Mouse (Mus musculus) forebrain, embryonic 16.5 days (tissue): ENCODE measurements around the gene Car2. TPM values are rescaled to one million over a fixed set of nuclear protein-coding genes. Genes with fewer than 3 reads are reported as not detected.

ENCODE experiments used
- ATAC-seq: fragments of 200-750 bp; cut with Nextera tagmentation; 2 replicates; pipeline ENCODE4 v1.8.0; 2017; ENCODE audit warnings: mild to moderate bottlenecking, moderate library complexity
- H3K27ac ChIP-seq: fragments of 300-500 bp; sonication (generic); 2 replicates; pipeline ENCODE4 v1.5.1; 2014; ENCODE audit warnings: low read length, control low read depth
- H3K27me3 ChIP-seq: fragments of 300-500 bp; sonication (generic); replicated peaks from 2 replicates; pipeline ENCODE4 v1.6.1; 2014; ENCODE audit warnings: low read length; ENCODE audit not compliant: control insufficient read depth, insufficient read depth
- H3K36me3 ChIP-seq: fragments of 300-500 bp; sonication (generic); 2 replicates; pipeline ENCODE4 v1.6.1; 2014; ENCODE audit not compliant: control insufficient read depth, insufficient read depth
- H3K4me1 ChIP-seq: fragments of 300-500 bp; sonication (generic); replicated peaks from 2 replicates; pipeline ENCODE4 v1.6.1; 2014; ENCODE audit warnings: low read length; ENCODE audit not compliant: control insufficient read depth, insufficient read depth
- H3K4me2 ChIP-seq: fragments of 300-500 bp; sonication (generic); 2 replicates; pipeline ENCODE4 v1.6.1; 2014; ENCODE audit warnings: mild to moderate bottlenecking, low read length, control low read depth
- H3K4me3 ChIP-seq: fragments of 300-500 bp; sonication (generic); replicated peaks from 2 replicates; pipeline ENCODE4 v1.5.1; 2014; ENCODE audit warnings: mild to moderate bottlenecking, low read length, control low read depth
- H3K9ac ChIP-seq: fragments of 300-500 bp; sonication (generic); replicated peaks from 2 replicates; pipeline ENCODE4 v1.6.1; 2014; ENCODE audit warnings: low read depth, low read length, control low read depth
- H3K9me3 ChIP-seq: fragments of 300-500 bp; sonication (generic); 2 replicates; pipeline ENCODE4 v1.6.1; 2016; ENCODE audit warnings: low read length; ENCODE audit not compliant: control insufficient read depth
- WGBS: fragments of 180-500 bp; shearing (Covaris S2); extraction: QIAGEN DNeasy Blood & Tissue Kit; methylation state at CpG from one replicate; pipeline ENCODE4 v1.1.7; 2014; 5-methylcytosine and 5-hydroxymethylcytosine counted together
- polyA plus RNA-seq: library from polyadenylated mRNA; unstranded; fragments of >200 nt; fragmentation: Nextera tagmentation; extraction: Ambion mirVana; gene quantifications from 2 replicates; pipeline ENCODE4 v1.2.1, GENCODE M21; 2015

The Car2 gene
- polyA plus RNA-seq, 1 experiment from 2014 or later: 20.3 TPM

DNA sequence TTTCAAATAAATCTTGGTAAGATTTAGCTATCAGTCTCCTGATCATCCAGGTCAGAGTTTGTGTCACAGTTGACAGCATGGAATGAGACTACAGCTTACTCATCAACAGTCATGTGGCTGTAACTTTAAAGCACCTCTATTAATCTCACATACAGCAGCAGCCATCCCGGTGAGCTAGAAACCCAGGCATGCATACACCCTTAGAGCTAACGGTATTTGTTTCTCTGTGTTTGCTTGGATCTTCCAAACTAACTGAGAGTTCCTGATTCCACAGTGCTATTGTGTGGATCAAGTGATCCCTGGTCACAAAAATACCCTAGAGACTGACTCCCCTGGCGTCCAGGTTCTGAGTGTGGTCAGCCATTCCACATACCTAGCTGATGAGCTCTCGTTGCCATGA is 24.3 kb upstream of the Car2 start:
- no peak overlapping the region for H3K9ac ChIP-seq
- H3K27me3 ChIP-seq: no peaks in the 10 kb centered on the region
- H3K4me3 ChIP-seq: no peak overlapping the region
- no peaks in the 10 kb centered on the region for H3K36me3 ChIP-seq
- H3K27ac ChIP-seq: no peak overlapping the region
- peaks cover 11% of the 10 kb centered on the region for H3K4me1 ChIP-seq
- H3K9me3 ChIP-seq: no peaks in the 10 kb centered on the region
- H3K4me2 ChIP-seq: peak overlapping the region; percentile 15; the same call in 1 of the 2 replicates
- ATAC-seq: no peak
- WGBS: 18% methylated on average over 4 of the region's 4 CpGs

DNA sequence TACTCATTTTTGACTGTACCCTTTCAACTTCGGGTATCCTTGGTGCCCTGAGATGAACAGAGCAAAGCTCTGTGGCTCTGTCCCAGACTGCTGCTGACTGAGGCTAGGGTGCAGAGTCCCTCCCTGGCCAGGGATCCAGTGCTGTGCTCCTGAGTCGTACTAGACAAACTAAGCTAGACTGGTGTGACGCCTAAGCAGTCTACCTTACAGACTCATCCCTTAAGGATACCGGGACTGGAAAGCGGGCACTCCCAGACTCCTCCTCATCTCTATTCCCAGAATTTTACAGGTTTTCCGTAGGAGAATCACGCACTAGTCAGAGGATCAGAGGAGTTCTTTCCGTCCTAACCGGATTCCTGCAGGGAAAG is 23.4 kb upstream of the Car2 start:
- Histone ChIP-seq H3K9me3 (no peaks in the 10 kb centered on the region), H3K4me3 (peak overlapping the region; percentile 34), H3K9ac (peak overlapping the region; percentile 12), H3K27ac (no peak overlapping the region), H3K4me1 (peaks cover 11% of the 10 kb centered on the region), H3K4me2 (peak overlapping the region; percentile 56), H3K36me3 (no peaks in the 10 kb centered on the region), H3K27me3 (no peaks in the 10 kb centered on the region)
- peak; percentile 83 for ATAC-seq
- 0% methylated on average over 9 of the region's 9 CpGs for WGBS

DNA sequence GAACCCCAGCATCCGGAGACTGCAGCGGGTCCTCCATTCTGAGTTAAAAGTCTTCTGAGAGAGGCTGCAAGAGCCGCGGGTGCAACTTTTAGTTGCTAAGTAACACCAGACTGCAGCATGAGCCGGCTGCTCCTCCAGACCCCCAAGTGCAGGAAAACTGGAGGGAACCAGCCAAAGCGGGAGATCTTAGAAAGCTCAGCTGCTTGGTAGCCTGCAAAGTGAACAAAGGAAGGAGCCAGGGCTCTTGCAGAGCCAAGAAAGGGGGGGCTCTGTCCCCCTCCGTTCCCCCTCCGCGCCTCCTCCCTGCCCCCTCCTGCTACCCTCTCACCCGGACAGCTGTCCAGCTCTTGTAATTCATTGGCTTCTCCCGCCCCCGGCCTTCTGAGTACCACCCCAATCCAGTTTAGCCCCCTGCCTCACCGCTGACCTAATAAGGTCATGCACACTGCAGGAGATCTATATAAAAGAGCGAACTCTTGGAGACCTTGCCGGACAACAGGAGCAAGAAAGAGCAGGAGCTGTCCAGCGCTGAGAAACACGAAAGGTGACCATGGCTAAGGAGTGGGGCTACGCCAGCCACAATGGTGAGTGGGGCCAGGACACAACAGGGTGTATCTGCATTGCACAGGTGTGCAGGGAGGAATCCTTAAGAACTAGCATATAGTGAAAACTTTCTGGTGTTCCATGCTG is 22.9 kb upstream of the Car2 start, which contains the start of gene Car3:
TSS of gene Car3 (plus strand) at position 491 of the 690 bp plus-strand sequence.
- Histone ChIP-seq H3K9me3 (no peaks in the 10 kb centered on the region), H3K9ac (peak within 1 kb of the TSS; percentile 12), H3K4me3 (peak within 1 kb of the TSS; percentile 34), H3K4me2 (peak within 1 kb of the TSS; percentile 56), H3K27me3 (no peaks in the 10 kb centered on the region), H3K27ac (no peak within 1 kb of the TSS), H3K4me1 (peaks cover 11% of the 10 kb centered on the region), H3K36me3 (no peaks in the 10 kb centered on the region)
- 3% methylated on average over 16 of the region's 18 CpGs for WGBS
- peak; percentile 94 for ATAC-seq

DNA sequence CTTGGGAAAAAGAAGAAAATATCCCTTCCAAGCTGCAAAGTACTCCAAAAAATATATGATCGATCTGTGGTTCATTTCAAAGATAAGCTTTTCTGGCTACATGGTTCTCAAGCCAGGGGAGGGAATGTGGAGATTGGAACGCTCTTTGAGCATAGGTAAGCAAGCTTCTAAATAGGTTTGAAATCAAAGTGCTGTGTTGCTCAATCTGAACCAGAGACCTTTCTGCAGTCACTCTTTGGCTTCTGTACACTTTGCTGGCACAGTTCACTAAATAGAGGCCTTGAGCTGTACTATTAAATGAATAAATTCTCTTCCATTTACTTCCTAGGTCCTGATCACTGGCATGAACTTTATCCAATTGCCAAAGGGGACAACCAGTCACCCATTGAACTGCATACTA is 22.2 kb upstream of the Car2 start:
- H3K4me3 ChIP-seq: no peak overlapping the region
- no peaks in the 10 kb centered on the region for H3K9me3 ChIP-seq
- peaks cover 11% of the 10 kb centered on the region for H3K4me1 ChIP-seq
- no peak for ATAC-seq
- H3K27ac ChIP-seq: no peak overlapping the region
- H3K4me2 ChIP-seq: no peak overlapping the region
- no peak overlapping the region for H3K9ac ChIP-seq
- H3K27me3 ChIP-seq: no peaks in the 10 kb centered on the region
- WGBS: 90% methylated on average over 2 of the region's 2 CpGs
- no peaks in the 10 kb centered on the region for H3K36me3 ChIP-seq

DNA sequence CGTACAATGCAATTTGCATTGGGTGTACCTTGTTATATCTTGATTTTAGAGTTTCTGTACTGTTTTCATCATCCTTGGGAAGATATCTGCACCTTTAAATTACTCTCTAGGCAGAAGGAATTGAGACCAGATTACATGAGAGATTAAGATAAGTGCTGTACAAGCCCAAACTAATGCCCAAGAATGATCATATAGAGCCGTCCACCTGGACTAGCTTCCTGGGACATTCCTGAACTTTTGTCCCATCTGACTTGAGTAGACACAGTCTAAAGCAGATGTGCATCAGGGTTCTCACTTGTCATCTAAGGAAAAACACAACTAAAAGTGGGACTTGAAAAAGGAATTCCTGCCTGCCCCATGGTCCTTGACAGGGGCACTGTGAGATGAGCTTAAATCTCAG is 20.1 kb upstream of the Car2 start:
- Histone ChIP-seq H3K9ac (no peak overlapping the region), H3K36me3 (no peaks in the 10 kb centered on the region), H3K27ac (no peak overlapping the region), H3K27me3 (no peaks in the 10 kb centered on the region), H3K4me3 (no peak overlapping the region), H3K4me2 (no peak overlapping the region), H3K9me3 (no peaks in the 10 kb centered on the region), H3K4me1 (peaks cover 11% of the 10 kb centered on the region)
- no peak for ATAC-seq
- WGBS: 85% methylated on average over 2 of the region's 2 CpGs

DNA sequence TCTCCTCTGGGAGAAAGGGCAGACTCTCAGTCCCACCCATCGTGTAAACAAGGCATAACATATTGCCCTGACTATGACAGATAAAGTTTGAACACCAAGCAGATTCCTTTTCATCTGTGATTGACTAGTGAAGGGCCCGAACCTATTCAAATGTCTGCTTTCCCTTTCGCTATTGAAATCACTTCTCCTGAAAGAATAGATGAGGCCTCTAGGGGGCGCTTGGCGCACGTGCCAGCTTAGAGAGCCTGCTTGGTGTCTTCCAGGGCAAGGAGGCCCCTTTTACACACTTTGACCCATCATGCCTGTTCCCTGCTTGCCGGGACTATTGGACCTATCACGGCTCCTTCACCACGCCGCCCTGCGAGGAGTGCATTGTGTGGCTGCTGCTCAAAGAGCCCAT is 16.3 kb upstream of the Car2 start:
- H3K9ac ChIP-seq: no peak overlapping the region
- H3K9me3 ChIP-seq: no peaks in the 10 kb centered on the region
- H3K27ac ChIP-seq: no peak overlapping the region
- 0 out of 2 replicates have a peak overlapping the region, but pooled peaks have one; percentile 28 for H3K4me2 ChIP-seq
- H3K27me3 ChIP-seq: no peaks in the 10 kb centered on the region
- H3K4me1 ChIP-seq: no peaks in the 10 kb centered on the region
- H3K4me3 ChIP-seq: no peak overlapping the region
- peak; percentile 62 for ATAC-seq
- no peaks in the 10 kb centered on the region for H3K36me3 ChIP-seq
- 15% methylated on average over 11 of the region's 11 CpGs for WGBS

DNA sequence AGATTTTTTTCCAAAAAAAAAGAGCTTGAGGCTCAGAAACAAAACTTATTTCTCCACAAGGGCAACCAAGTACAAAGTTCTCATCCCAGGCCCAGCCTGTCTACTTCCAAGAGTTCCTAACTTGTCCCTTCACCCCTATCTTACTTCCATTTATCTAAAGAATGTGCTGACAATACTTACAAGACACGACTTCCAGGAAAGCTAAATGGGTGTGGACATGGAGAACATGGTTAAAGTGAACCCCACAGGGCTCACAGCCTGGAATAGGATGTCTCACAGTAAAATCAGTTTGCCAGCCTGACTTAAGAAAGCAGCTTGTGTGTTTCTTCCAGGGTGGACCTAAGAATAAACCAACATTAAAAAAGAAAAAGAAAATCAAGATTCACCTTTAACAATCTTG is 15.5 kb upstream of the Car2 start:
- no peaks in the 10 kb centered on the region for H3K4me1 ChIP-seq
- no peak for ATAC-seq
- H3K4me3 ChIP-seq: no peak overlapping the region
- no peak overlapping the region for H3K4me2 ChIP-seq
- no peak overlapping the region for H3K27ac ChIP-seq
- no peaks in the 10 kb centered on the region for H3K27me3 ChIP-seq
- H3K9me3 ChIP-seq: no peaks in the 10 kb centered on the region
- H3K36me3 ChIP-seq: no peaks in the 10 kb centered on the region
- H3K9ac ChIP-seq: no peak overlapping the region
- WGBS: 89% methylated on average over 1 of the region's 1 CpGs

DNA sequence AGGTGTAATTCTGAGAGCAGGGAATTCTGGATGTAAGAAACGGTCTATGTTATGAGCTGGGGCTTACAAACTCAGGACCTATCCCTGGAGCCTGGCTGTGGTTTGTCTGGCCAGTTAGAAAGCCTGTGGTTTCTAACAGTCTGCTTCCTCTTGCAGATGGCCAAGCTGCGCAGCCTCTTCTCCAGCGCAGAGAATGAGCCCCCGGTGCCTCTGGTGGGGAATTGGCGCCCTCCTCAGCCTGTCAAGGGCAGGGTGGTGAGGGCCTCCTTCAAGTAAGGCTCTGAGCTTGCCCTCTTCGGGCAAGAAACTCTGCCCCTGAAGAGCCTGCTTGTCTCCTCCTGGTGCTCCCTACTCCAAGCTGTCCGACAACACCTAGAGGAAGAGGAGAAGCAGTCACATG is 14.7 kb upstream of the Car2 start:
- no peaks in the 10 kb centered on the region for H3K27me3 ChIP-seq
- H3K9me3 ChIP-seq: no peaks in the 10 kb centered on the region
- no peak for ATAC-seq
- no peaks in the 10 kb centered on the region for H3K4me1 ChIP-seq
- H3K27ac ChIP-seq: no peak overlapping the region
- H3K4me2 ChIP-seq: no peak overlapping the region
- no peak overlapping the region for H3K9ac ChIP-seq
- 56% methylated on average over 7 of the region's 7 CpGs for WGBS
- no peak overlapping the region for H3K4me3 ChIP-seq
- H3K36me3 ChIP-seq: no peaks in the 10 kb centered on the region

DNA sequence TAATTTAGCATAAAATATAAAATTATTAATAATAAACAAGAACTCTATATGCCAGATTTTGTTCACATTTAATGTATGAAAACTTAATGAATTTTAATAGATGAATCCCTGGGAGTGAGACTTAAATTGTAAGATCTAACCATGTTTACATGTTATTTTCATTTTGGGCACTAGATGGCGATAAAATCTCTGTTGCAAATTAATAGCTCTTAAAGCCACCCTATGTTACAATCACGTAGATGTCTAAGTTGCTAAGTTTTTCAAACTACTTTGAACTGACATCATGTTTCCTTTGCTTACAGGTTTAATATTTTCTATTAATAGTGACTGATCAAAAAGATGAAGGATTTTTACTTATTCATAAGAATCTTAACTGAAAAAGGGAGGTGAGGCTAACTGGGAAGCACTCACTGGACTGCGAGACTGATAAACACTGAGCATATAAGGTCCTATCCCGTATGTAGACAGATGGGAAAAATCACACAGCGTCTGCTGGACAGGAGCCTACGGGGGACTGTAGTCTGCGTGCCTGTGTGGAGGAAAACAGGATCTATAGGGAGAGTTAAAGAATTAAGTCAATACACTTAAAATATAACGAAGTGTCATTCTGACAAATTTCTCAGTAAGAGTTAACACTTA is 11.6 kb upstream of the Car2 start:
- H3K27ac ChIP-seq: no peak overlapping the region
- no peaks in the 10 kb centered on the region for H3K4me1 ChIP-seq
- no peaks in the 10 kb centered on the region for H3K27me3 ChIP-seq
- peak; percentile 60; the same call in 1 of the 2 replicates for ATAC-seq
- H3K9me3 ChIP-seq: no peaks in the 10 kb centered on the region
- H3K36me3 ChIP-seq: no peaks in the 10 kb centered on the region
- no peak overlapping the region for H3K4me2 ChIP-seq
- H3K9ac ChIP-seq: no peak overlapping the region
- no peak overlapping the region for H3K4me3 ChIP-seq
- WGBS: 43% methylated on average over 8 of the region's 8 CpGs
